Mouse (Mus musculus) brain, embryonic 14.5 days (tissue): ENCODE data around the gene Ovol2. TPM values are rescaled to one million over a fixed set of nuclear protein-coding genes. Genes with fewer than 3 reads are reported as not detected.

Source experiments
- DNase-seq: peaks from one replicate; pipeline ENCODE4 v3.0.0-alpha.2; 2011; ENCODE audit warnings: low read depth
- CTCF ChIP-seq: fragments of 200-500 bp; IDR thresholded peaks from 2 replicates; pipeline ENCODE4 v1.5.1; 2012; ENCODE audit warnings: inconsistent platforms, mild to moderate bottlenecking, moderate library complexity, borderline replicate concordance; ENCODE audit not compliant: insufficient read depth, insufficient read length; ENCODE audit errors: extremely low read depth
- POLR2A ChIP-seq: fragments of 200-500 bp; IDR thresholded peaks from 2 replicates; pipeline ENCODE4 v1.6.1; 2012; ENCODE audit warnings: mild to moderate bottlenecking, inconsistent platforms, borderline replicate concordance; ENCODE audit not compliant: poor library complexity, insufficient read depth, insufficient read length, severe bottlenecking; ENCODE audit errors: extremely low read depth
- polyA plus RNA-seq: library from polyadenylated mRNA; depleted of rRNA; stranded (reverse); fragments of >200 nt; gene quantifications from 2 replicates; pipeline ENCODE4 v1.2.3, GENCODE M21; 2012; rRNA removed

Gene Ovol2
- polyA plus RNA-seq, result 0.34 TPM in 2 replicates

GRCm38 (mm10) chr2:144331401-144332302, at the start of gene Ovol2:
TSS of gene Ovol2 (minus strand) at chr2:144332146.
- TF ChIP-seq CTCF (0 out of 2 replicates have a peak, but pooled peaks have one; percentile 12), POLR2A (no peak)
- DNase-seq, result peak; percentile 17

- TF ChIP-seq CTCF (no peak), POLR2A (no peak)
- no peak for DNase-seq
Measured at GRCm38 (mm10) chr2:144381741-144382140, 49.8 kb upstream of the Ovol2 start.

GRCm38 (mm10) chr2:144381293-144381692, 49.3 kb upstream of the Ovol2 start:
- DNase-seq, result no peak
- TF ChIP-seq POLR2A (no peak), CTCF (no peak)

GRCm38 (mm10) chr2:144375063-144375703, 43.2 kb upstream of the Ovol2 start:
- no peak for TF ChIP-seq CTCF
- TF ChIP-seq POLR2A, result no peak

GRCm38 (mm10) chr2:144373063-144373462, 41.1 kb upstream of the Ovol2 start:
- TF ChIP-seq POLR2A, result no peak
- TF ChIP-seq CTCF, result no peak
- no peak for DNase-seq

More at GRCm38 (mm10) chr2:144375063-144375703, 43.2 kb upstream of the Ovol2 start:
- no peak for DNase-seq

GRCm38 (mm10) chr2:144371566-144371965, 39.6 kb upstream of the Ovol2 start:
- no peak for TF ChIP-seq POLR2A
- no peak for TF ChIP-seq CTCF
- DNase-seq, result no peak

- TF ChIP-seq POLR2A, result no peak
Measured at GRCm38 (mm10) chr2:144369511-144369910, 37.6 kb upstream of the Ovol2 start.

GRCm38 (mm10) chr2:144369020-144369421, 37.1 kb upstream of the Ovol2 start:
- peak; percentile 88 for DNase-seq
- TF ChIP-seq POLR2A (peak; percentile 75), CTCF (no peak)

More at GRCm38 (mm10) chr2:144369511-144369910, 37.6 kb upstream of the Ovol2 start:
- DNase-seq, result no peak

GRCm38 (mm10) chr2:144368400-144369019, 36.6 kb upstream of the Ovol2 start, which contains the start of the genes Kat14 and Pet117:
TSS of gene Kat14 (plus strand) at chr2:144368983.
TSS of gene Pet117 (plus strand) at chr2:144368996.
- no peak for TF ChIP-seq POLR2A
- TF ChIP-seq CTCF, result no peak
- DNase-seq, result peak; percentile 97

GRCm38 (mm10) chr2:144352843-144353242, 20.9 kb upstream of the Ovol2 start:
- no peak for DNase-seq
- no peak for TF ChIP-seq POLR2A
- TF ChIP-seq CTCF, result no peak

- DNase-seq, result no peak
- TF ChIP-seq POLR2A (no peak), CTCF (0 out of 2 replicates have a peak, but pooled peaks have one; percentile 9)
Measured at GRCm38 (mm10) chr2:144348525-144348924, 16.6 kb upstream of the Ovol2 start.
